In genomic region chr11:76027139-76028071, GRCm38 (mm10) we compare ENCODE assay signal across 8 mouse cellular contexts. TPM values are rescaled to one million over a fixed set of nuclear protein-coding genes. Genes with fewer than 3 reads are reported as not detected.
DNase-seq lines count a peak whose midpoint lies in the region; ATAC-seq lines count a peak whose summit lies in the region.

Gene Rflnb (minus strand): TSS chr11:76027782.

- peak; percentile 31 for DNase-seq in T-cell, adult 2 months (ENCODE audit: low spot score)
- DNase-seq in cerebellum, postnatal 14 days: peak; percentile 84 to 91
- DNase-seq in frontal cortex, postnatal 10 days (ENCODE audit: low spot score in 2 of 2): peak; percentile 35 to 72
- peak; percentile 66 to 67 for DNase-seq in layer of hippocampus, postnatal 36 days
- DNase-seq in retina, postnatal 7 days (ENCODE audit: low read depth, low spot score): peak; percentile 74
- peak; percentile 87 for DNase-seq in urinary bladder, adult 2 months (ENCODE audit: low spot score)

- H3K4me2 ChIP-seq in hindbrain, embryonic 12.5 days (replicated peaks): peak within 1 kb of the TSS; percentile 89

- peak; percentile 86 for ATAC-seq in hindbrain, embryonic 12.5 days (ENCODE audit: low FRiP score)
- ATAC-seq in megakaryocyte, adult 5-6 weeks (ENCODE audit: poor library complexity, severe bottlenecking): peak; percentile 88

- no peaks in the 10 kb centered on the region; the same call in 1 of the 2 replicates for H3K36me3 ChIP-seq in hindbrain, embryonic 12.5 days

- H3K9me3 ChIP-seq in hindbrain, embryonic 12.5 days (replicated peaks): no peaks in the 10 kb centered on the region

- peaks cover 17% of the 10 kb centered on the region for H3K27me3 ChIP-seq in hindbrain, embryonic 12.5 days

- peak within 1 kb of the TSS; percentile 67 for H3K9ac ChIP-seq in hindbrain, embryonic 12.5 days

- peak within 1 kb of the TSS; percentile 13 for H3K27ac ChIP-seq in hindbrain, embryonic 12.5 days

- H3K4me1 ChIP-seq in hindbrain, embryonic 12.5 days: peaks cover 27% of the 10 kb centered on the region

- under 1% methylated on average over 104 of the region's 112 CpGs for WGBS in hindbrain, embryonic 12.5 days

- H3K4me3 ChIP-seq in hindbrain, embryonic 12.5 days: peak within 1 kb of the TSS; percentile 62

RNA-seq across cellular contexts. Expression of gene Rflnb, which starts in this region (rescaled TPM):
- polyA plus RNA-seq in hindbrain, embryonic 12.5 days (2016; fragmentation: Nextera tagmentation; extraction: Ambion mirVana): 23.1 and 25.4 TPM in 2 replicates
- total RNA-seq in layer of hippocampus, postnatal 36 days (2021): 10 to 100 TPM in 1 of 2 experiments, 1 to 10 TPM in 1; 7.9 to 10.2 TPM
- 34.6 and 37.5 TPM in 2 replicates for total RNA-seq in megakaryocyte, adult 5-6 weeks (2015)
- total RNA-seq in megakaryocyte, adult 5-6 weeks (2017): 45.7 and 54.6 TPM in 2 replicates
- polyA plus RNA-seq in urinary bladder, adult 2 months (2012; rRNA removed): 23.1 and 25.6 TPM in 2 replicates

Comparison
In these comparisons a context has a peak if more than half of its experiments do, and no peak if none do; other contexts are left out.
1. Peak in every context shown above with its lines: DNase-seq, ATAC-seq, H3K4me3 ChIP-seq and H3K27ac ChIP-seq.
2. DNase-seq: peak in every context shown above with its lines; median percentile 88 in cerebellum, postnatal 14 days; 87 in urinary bladder, adult 2 months; 74 in retina, postnatal 7 days; 66 in layer of hippocampus, postnatal 36 days; 54 in frontal cortex, postnatal 10 days; 31 in T-cell, adult 2 months.